Mouse (Mus musculus): Measurements from ENCODE around the gene Lep.

DNA sequence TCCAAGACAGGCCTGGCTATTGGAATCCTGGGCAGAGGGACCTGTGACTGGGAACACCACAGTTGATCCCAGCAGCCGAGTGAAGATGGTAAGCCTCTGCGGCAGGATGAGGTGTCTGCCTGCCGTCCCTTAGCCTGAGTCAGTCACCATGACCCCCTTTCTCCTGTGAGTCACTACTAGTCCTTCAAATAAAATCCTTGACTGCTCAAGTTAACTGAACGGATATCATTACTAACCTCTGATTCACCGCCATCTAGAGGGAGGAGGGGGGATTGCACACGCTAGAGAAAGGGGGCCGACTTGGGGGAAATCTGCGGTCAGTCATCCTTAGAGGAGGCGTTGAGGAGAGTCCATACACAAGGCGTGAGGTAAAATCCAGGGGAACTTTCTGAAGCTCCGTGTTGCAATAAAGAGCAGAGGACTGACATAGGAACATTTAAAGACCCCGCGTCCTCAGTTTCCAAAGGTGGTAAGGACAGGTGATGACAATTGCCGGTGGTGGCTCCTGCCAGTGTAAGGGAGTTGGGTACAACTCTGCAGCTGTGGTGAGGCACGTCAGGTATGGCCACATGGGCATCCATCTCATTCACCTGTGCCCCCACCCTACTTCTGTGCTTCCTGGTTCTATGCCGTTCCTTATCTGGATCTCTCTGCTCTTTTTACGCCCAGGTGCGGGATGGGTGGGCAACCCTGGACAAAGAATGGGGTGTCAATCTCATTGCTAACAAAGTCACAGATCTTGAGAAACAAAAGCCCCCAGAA lies 36.6 kb upstream of the Lep start:
- TF ChIP-seq CTCF (IDR thresholded peaks at IDR 0.05; ENCODE audit: borderline replicate concordance, control insufficient read depth, extremely low read depth, insufficient read depth, low read length, poor library complexity) (no peak), POLR2A (IDR thresholded peaks at IDR 0.05; ENCODE audit: control insufficient read depth, extremely low read depth, insufficient read depth, low read length, poor library complexity) (no peak)
